Mouse (Mus musculus) colon, adult 2 months (tissue): ENCODE results near the gene Fundc2. TPM values are rescaled to one million over a fixed set of nuclear protein-coding genes. Genes with fewer than 3 reads are reported as not detected.

Source experiments
- polyA plus RNA-seq: library from polyadenylated mRNA; depleted of rRNA; stranded (reverse); fragments of >200 nt; gene quantifications from 2 replicates; pipeline ENCODE4 v1.2.3, GENCODE M21; 2012; rRNA removed

Fundc2 gene
- 1.6 and 1.8 TPM in 2 replicates for polyA plus RNA-seq

GRCm38 (mm10) chrX:75382195-75382771, at the start of gene Fundc2, which contains the start of gene F8:
Gene Fundc2 (plus strand): TSS chrX:75382399.
Gene F8 (minus strand): TSS chrX:75382615.

GRCm38 (mm10) chrX:75415936-75416785, 34.0 kb downstream of the Fundc2 start, which contains the start of the genes Cmc4, Mtcp1 and Brcc3:
Gene Cmc4 (minus strand): TSS chrX:75416584.
Gene Mtcp1 (minus strand): TSS chrX:75416588.
Gene Brcc3 (plus strand): TSS chrX:75416628.

Other genes starting within 250 kb of the Fundc2 start
- not detected in 2 replicates for gene Smim9, start 218.6 kb upstream of the Fundc2 start, polyA plus RNA-seq
- gene F8, start 216 bp downstream of the Fundc2 start, polyA plus RNA-seq = 0.01 and 0.32 TPM in 2 replicates
- 0.40 and 1.3 TPM in 2 replicates for gene Cmc4, start 34.2 kb downstream of the Fundc2 start, polyA plus RNA-seq
- 2.3 and 3.9 TPM in 2 replicates for gene Mtcp1, start 34.2 kb downstream of the Fundc2 start, polyA plus RNA-seq
- gene Brcc3, start 34.2 kb downstream of the Fundc2 start, polyA plus RNA-seq = 2.5 and 4.3 TPM in 2 replicates
- 0.72 and 0.93 TPM in 2 replicates for gene Vbp1, start 131.9 kb downstream of the Fundc2 start, polyA plus RNA-seq
- gene Rab39b, start 195.8 kb downstream of the Fundc2 start, polyA plus RNA-seq = 0.20 and 0.21 TPM in 2 replicates